Mouse (Mus musculus) ES-E14 (cell line): ENCODE measurements around the gene Gpm6a.

ENCODE experiments used
- CHD2 ChIP-seq: IDR thresholded peaks from 2 replicates; pipeline ENCODE4 v1.6.1; 2014; ENCODE audit warnings: mild to moderate bottlenecking, low read depth, low read length, inconsistent platforms
- HCFC1 ChIP-seq: IDR thresholded peaks from 2 replicates; pipeline ENCODE4 v1.6.1; 2012; ENCODE audit warnings: low read length, inconsistent platforms, borderline replicate concordance; ENCODE audit not compliant: insufficient read depth
- MAFK ChIP-seq: IDR thresholded peaks from 2 replicates; pipeline ENCODE4 v1.6.1; 2014; ENCODE audit warnings: mild to moderate bottlenecking, low read depth, low read length, inconsistent platforms; ENCODE audit not compliant: insufficient read depth
- ZC3H11A ChIP-seq: IDR thresholded peaks from 2 replicates; pipeline ENCODE4 v1.6.1; 2012; ENCODE audit warnings: low read depth, mild to moderate bottlenecking, inconsistent platforms, low read length, borderline replicate concordance

GRCm38 (mm10) chr8:55002398-55002797 lies 47.8 kb downstream of the Gpm6a start:
- TF ChIP-seq MAFK, result no peak
- no peak for TF ChIP-seq ZC3H11A
- TF ChIP-seq HCFC1, result no peak
- TF ChIP-seq CHD2, result no peak
